Mouse (Mus musculus): ENCODE data around the gene Mcm2.

GRCm38 (mm10) chr6:88946442-88946841 lies 47.9 kb upstream of the Mcm2 start:
- TF ChIP-seq CTCF (IDR thresholded peaks at IDR 0.05; ENCODE audit: extremely low read depth, insufficient read length, insufficient replicate concordance, low read depth, low read length) (no peak), POLR2A (IDR thresholded peaks at IDR 0.05; ENCODE audit: low read depth, low read length) (no peak)
